Mouse (Mus musculus) layer of hippocampus, adult 9-11 months (tissue): ENCODE measurements at regions not wholly inside any gene's neighbourhood (a gene's known extent, or its start where the extent isn't known, plus 50 kb on each side); places are given as distances from the start of the nearest gene placed in this dataset.

Experiments
- DNase-seq: peaks from one replicate; pipeline ENCODE4 v3.0.0; 2022

- DNase-seq, result no peak
Measured at GRCm38 (mm10) chr17:9839256-9839655, 169.7 kb upstream of the Pabpc6 start.

GRCm38 (mm10) chr17:9836995-9837842 lies 167.7 kb upstream of the Pabpc6 start:
- DNase-seq, result no peak

- no peak for DNase-seq
Measured at GRCm38 (mm10) chr17:9829895-9830294, 160.4 kb upstream of the Pabpc6 start.

GRCm38 (mm10) chr17:9821358-9821757 lies 151.8 kb upstream of the Pabpc6 start:
- no peak for DNase-seq

- no peak for DNase-seq
Measured at GRCm38 (mm10) chr17:9817056-9817455, 147.5 kb upstream of the Pabpc6 start.

- no peak for DNase-seq
Measured at GRCm38 (mm10) chr17:9797069-9797468, 127.6 kb upstream of the Pabpc6 start.

GRCm38 (mm10) chr17:9796225-9796988 lies 126.9 kb upstream of the Pabpc6 start:
- no peak for DNase-seq

GRCm38 (mm10) chr17:9778866-9779265 lies 109.3 kb upstream of the Pabpc6 start:
- no peak for DNase-seq

GRCm38 (mm10) chr17:9777165-9777564 lies 107.6 kb upstream of the Pabpc6 start:
- DNase-seq, result no peak

GRCm38 (mm10) chr17:9776286-9777016 lies 106.9 kb upstream of the Pabpc6 start:
- peak; percentile 68 for DNase-seq

GRCm38 (mm10) chr17:9775668-9776151 lies 106.2 kb upstream of the Pabpc6 start:
- DNase-seq, result peak; percentile 78

GRCm38 (mm10) chr17:9774740-9775629 lies 105.5 kb upstream of the Pabpc6 start:
- no peak for DNase-seq

GRCm38 (mm10) chr17:9773744-9774143 lies 104.2 kb upstream of the Pabpc6 start:
- no peak for DNase-seq

GRCm38 (mm10) chr17:9768275-9768674 lies 98.8 kb upstream of the Pabpc6 start:
- no peak for DNase-seq

GRCm38 (mm10) chr17:9765680-9766250 lies 96.2 kb upstream of the Pabpc6 start:
- no peak for DNase-seq

GRCm38 (mm10) chr17:9764701-9765359 lies 95.3 kb upstream of the Pabpc6 start:
- peak; percentile 64 for DNase-seq

GRCm38 (mm10) chr17:9764041-9764606 lies 94.6 kb upstream of the Pabpc6 start:
- DNase-seq, result no peak

GRCm38 (mm10) chr17:9763110-9763509 lies 93.6 kb upstream of the Pabpc6 start:
- no peak for DNase-seq

GRCm38 (mm10) chr17:9762436-9762835 lies 92.9 kb upstream of the Pabpc6 start:
- no peak for DNase-seq

- DNase-seq, result no peak
Measured at GRCm38 (mm10) chr17:9760706-9761059, 91.2 kb upstream of the Pabpc6 start.
